Mouse (Mus musculus): ENCODE data around the gene Ly6g6e.

DNA sequence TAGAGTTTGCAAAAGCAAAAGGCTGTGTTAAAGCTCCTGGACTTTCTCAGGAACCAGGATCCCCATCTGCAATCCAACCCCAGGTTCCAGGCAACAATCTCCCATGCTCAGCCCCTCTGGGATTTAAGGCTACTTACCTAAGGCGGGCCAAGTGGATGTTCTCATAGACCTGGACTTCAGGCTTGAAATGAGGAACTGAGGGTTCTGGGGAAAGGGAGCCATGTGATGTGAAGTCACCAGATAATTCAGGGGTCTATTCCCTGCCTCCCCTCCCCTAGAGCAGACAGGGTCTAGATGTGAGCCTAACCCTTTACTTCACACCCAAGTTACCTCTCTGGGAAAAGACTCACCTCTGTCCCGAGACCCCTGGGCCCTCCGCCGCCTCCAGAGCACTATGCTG, 4.0 kb downstream of the Ly6g6e start:
- TF ChIP-seq CTCF (IDR thresholded peaks at IDR 0.05; ENCODE audit: borderline replicate concordance, extremely low read depth, insufficient read depth, insufficient read length) (no peak), POLR2A (IDR thresholded peaks at IDR 0.05; ENCODE audit: borderline replicate concordance, extremely low read depth, insufficient read depth, insufficient read length, poor library complexity, severe bottlenecking) (no peak)

Data from brain, embryonic 14.5 days (tissue).